ENCODE assay signal across 23 mouse cellular contexts in genomic region chr12:98307179-98307915, GRCm38 (mm10). TPM values are rescaled to one million over a fixed set of nuclear protein-coding genes. Genes with fewer than 3 reads are reported as not detected.
A peak's percentile ranks its signal among the peaks of the same experiment; 100 is the strongest.
DNase-seq lines count a peak whose midpoint lies in the region; TF ChIP-seq lines count a peak whose summit lies in the region.
"Had no signal": no experiment of that assay in that cellular context is flagged by ENCODE, and none has a peak within 500 bp of the region (broad histone marks: within the 10 kb centered on the region; RNA-seq: fewer than 3 reads in every experiment).

No protein-coding gene starts in this region.

- no peaks in the 10 kb centered on the region for H3K9me3 ChIP-seq in heart, embryonic 10.5 days
- H3K9me3 ChIP-seq: embryonic facial prominence, embryonic 13.5 days; heart, embryonic 12.5 days; hindbrain, embryonic 12.5 days; limb, embryonic 10.5 days; midbrain, embryonic 15.5 days; neural tube, embryonic 15.5 days had no signal

- H3K4me1 ChIP-seq in heart, embryonic 10.5 days: peaks cover 3% of the 10 kb centered on the region; the same call in 1 of the 2 replicates
- no peaks in the 10 kb centered on the region for H3K4me1 ChIP-seq in thymus, adult 2 months (replicated peaks; ENCODE audit: control insufficient read depth, insufficient read depth, low read length)
- H3K4me1 ChIP-seq: embryonic facial prominence, embryonic 13.5 days; hindbrain, embryonic 12.5 days; limb, embryonic 10.5 days; midbrain, embryonic 15.5 days; neural tube, embryonic 15.5 days had no signal

- no peak for TF ChIP-seq CTCF in thymus, adult 2 months (IDR thresholded peaks at IDR 0.05; ENCODE audit: borderline replicate concordance, control insufficient read depth, extremely low read depth, insufficient read depth, low read length, poor library complexity)

- no peaks in the 10 kb centered on the region for H3K27me3 ChIP-seq in heart, embryonic 10.5 days (ENCODE audit: insufficient read depth, poor library complexity, severe bottlenecking)
- no peaks in the 10 kb centered on the region for H3K27me3 ChIP-seq in thymus, adult 2 months (ENCODE audit: control insufficient read depth, insufficient read depth, low read length)
- H3K27me3 ChIP-seq: CH12.LX; embryonic facial prominence, embryonic 13.5 days; heart, embryonic 12.5 days; hindbrain, embryonic 12.5 days; midbrain, embryonic 15.5 days; neural tube, embryonic 15.5 days had no signal

- DNase-seq in heart, adult 11 months: peak; percentile 24
- DNase-seq in heart, embryonic 10.5 days (ENCODE audit: low spot score): no peak
- DNase-seq in right cerebral cortex, postnatal 10 days (ENCODE audit: low spot score in 2 of 2): peak; percentile 30 to 46
- no peak for DNase-seq in right cerebral cortex, postnatal 4 days
- peak; percentile 92 for DNase-seq in cerebellum, adult 9-11 months
- no peak for DNase-seq in thymus, adult 2 months
- DNase-seq in embryo, embryonic 11 days: no peak
- DNase-seq: adrenal gland, postnatal 25 days; gastrocnemius, adult 2 months; heart, postnatal 14 days; kidney, adult 2 months; kidney, postnatal 25 days; liver, postnatal 0 days; lung, postnatal 14 days; thymus, postnatal 36 days had no signal

- H3K36me3 ChIP-seq in heart, embryonic 10.5 days: no peaks in the 10 kb centered on the region
- H3K36me3 ChIP-seq in thymus, adult 2 months (ENCODE audit: control insufficient read depth, insufficient read depth, low read length): no peaks in the 10 kb centered on the region
- H3K36me3 ChIP-seq: embryonic facial prominence, embryonic 13.5 days; heart, embryonic 12.5 days; hindbrain, embryonic 12.5 days; limb, embryonic 10.5 days; midbrain, embryonic 15.5 days; neural tube, embryonic 15.5 days had no signal

- WGBS in heart, embryonic 10.5 days: 76% methylated on average over 7 of the region's 7 CpGs
- WGBS in thymus, adult 2 months: 88% methylated on average over 7 of the region's 7 CpGs

- no peak overlapping the region for H3K27ac ChIP-seq in heart, embryonic 10.5 days
- H3K27ac ChIP-seq in thymus, adult 2 months (ENCODE audit: control insufficient read depth, insufficient read depth, low read length): no peak overlapping the region
- H3K27ac ChIP-seq: embryonic facial prominence, embryonic 13.5 days; gastrocnemius, adult 2 months; hindbrain, embryonic 12.5 days; limb, embryonic 10.5 days; midbrain, embryonic 15.5 days; neural tube, embryonic 15.5 days had no signal

- no peak overlapping the region for H3K4me3 ChIP-seq in heart, embryonic 10.5 days
- no peak overlapping the region for H3K4me3 ChIP-seq in thymus, adult 2 months (ENCODE audit: control insufficient read depth, insufficient read depth, low read length)
- H3K4me3 ChIP-seq: embryonic facial prominence, embryonic 13.5 days; gastrocnemius, adult 2 months; heart, embryonic 12.5 days; hindbrain, embryonic 12.5 days; limb, embryonic 10.5 days; midbrain, embryonic 15.5 days; neural tube, embryonic 15.5 days had no signal

- TF ChIP-seq POLR2A in thymus, adult 2 months (IDR thresholded peaks at IDR 0.05; ENCODE audit: control insufficient read depth, extremely low read depth, insufficient read depth, low read length, poor library complexity): no peak

RNA-seq across cellular contexts. Expression of gene Gpr65, which starts 38.9 kb away (rescaled TPM):
- 0.11 and 0.34 TPM in 2 replicates for polyA plus RNA-seq in heart, embryonic 10.5 days (2016; fragmentation: Nextera tagmentation; extraction: Ambion mirVana)
- polyA plus RNA-seq in thymus, adult 2 months (2012; rRNA removed): 11.2 and 15.1 TPM in 2 replicates
- polyA plus RNA-seq: forebrain, embryonic 16.5 days had no signal

RNA-seq across cellular contexts. Expression of gene Galc, which starts 48.1 kb away (rescaled TPM):
- polyA plus RNA-seq in heart, embryonic 10.5 days (2016; fragmentation: Nextera tagmentation; extraction: Ambion mirVana): 9.7 and 11.2 TPM in 2 replicates
- 8.9 and 9.3 TPM in 2 replicates for polyA plus RNA-seq in thymus, adult 2 months (2012; rRNA removed)

Comparison
In these comparisons a context has a peak if more than half of its experiments do, and no peak if none do; other contexts are left out.
1. DNase-seq: peak in heart, adult 11 months (single experiment), right cerebral cortex, postnatal 10 days (2 of 2) and cerebellum, adult 9-11 months (single experiment); none in heart, embryonic 10.5 days (single experiment), right cerebral cortex, postnatal 4 days (single experiment), thymus, adult 2 months (single experiment) and embryo, embryonic 11 days (single experiment).